Mouse (Mus musculus) embryonic facial prominence, embryonic 11.5 days (tissue): ENCODE measurements around the gene Naa38. TPM values are rescaled to one million over a fixed set of nuclear protein-coding genes. Genes with fewer than 3 reads are reported as not detected.

Source experiments
- ATAC-seq: fragments of 200-750 bp; cut with Nextera tagmentation; replicated peaks from 2 replicates; pipeline ENCODE4 v1.8.0; 2017; ENCODE audit warnings: low read depth; ENCODE audit not compliant: insufficient number of reproducible peaks, low FRiP score, low TSS enrichment
- DNase-seq: peaks from one replicate; pipeline ENCODE4 v3.0.0-alpha.2; 2015; ENCODE audit warnings: low spot score
- H3K27ac ChIP-seq: fragments of 300-500 bp; sonication (generic); replicated peaks from 2 replicates; pipeline ENCODE4 v1.5.1; 2014; ENCODE audit warnings: mild to moderate bottlenecking, low read depth, low read length, control low read depth
- H3K27me3 ChIP-seq: fragments of 300-500 bp; sonication (generic); 2 replicates; pipeline ENCODE4 v1.6.1; 2014; ENCODE audit warnings: mild to moderate bottlenecking, low read length, moderate library complexity, mixed read lengths; ENCODE audit not compliant: control insufficient read depth, insufficient read depth
- H3K36me3 ChIP-seq: fragments of 300-500 bp; sonication (generic); replicated peaks from 2 replicates; pipeline ENCODE4 v1.6.1; 2014; ENCODE audit warnings: low read depth, mild to moderate bottlenecking, low read length, moderate library complexity, mixed read lengths; ENCODE audit not compliant: control insufficient read depth, insufficient read depth
- H3K4me1 ChIP-seq: fragments of 300-500 bp; sonication (generic); 2 replicates; pipeline ENCODE4 v1.6.1; 2014; ENCODE audit warnings: low read length, mixed read lengths; ENCODE audit not compliant: control insufficient read depth, insufficient read depth
- H3K4me2 ChIP-seq: fragments of 300-500 bp; sonication (generic); 2 replicates; pipeline ENCODE4 v1.6.1; 2014; ENCODE audit warnings: low read depth, mild to moderate bottlenecking, control low read depth, low read length, moderate library complexity
- H3K4me3 ChIP-seq: fragments of 300-500 bp; sonication (generic); 2 replicates; pipeline ENCODE4 v1.5.1; 2014; ENCODE audit warnings: low read depth, low read length, control low read depth
- H3K9ac ChIP-seq: fragments of 300-500 bp; sonication (generic); replicated peaks from 2 replicates; pipeline ENCODE4 v1.6.1; 2014; ENCODE audit warnings: mild to moderate bottlenecking, control low read depth, low read length
- H3K9me3 ChIP-seq: fragments of 300-500 bp; sonication (generic); replicated peaks from 2 replicates; pipeline ENCODE4 v1.6.1; 2016; ENCODE audit warnings: mild to moderate bottlenecking, low read length, inconsistent platforms, mixed read lengths; ENCODE audit not compliant: control insufficient read depth
- WGBS: fragments of 180-500 bp; shearing (Covaris S2); extraction: QIAGEN DNeasy Blood & Tissue Kit; methylation state at CpG from one replicate; pipeline ENCODE4 v1.1.7; 2014; 5-methylcytosine and 5-hydroxymethylcytosine counted together
- polyA plus RNA-seq: library from polyadenylated mRNA; unstranded; fragments of >200 nt; fragmentation: Nextera tagmentation; extraction: Ambion mirVana; gene quantifications from 2 replicates; pipeline ENCODE4 v1.2.1, GENCODE M21; 2014

The Naa38 gene
- polyA plus RNA-seq, 1 experiment from 2014 or later: 123 TPM

DNA sequence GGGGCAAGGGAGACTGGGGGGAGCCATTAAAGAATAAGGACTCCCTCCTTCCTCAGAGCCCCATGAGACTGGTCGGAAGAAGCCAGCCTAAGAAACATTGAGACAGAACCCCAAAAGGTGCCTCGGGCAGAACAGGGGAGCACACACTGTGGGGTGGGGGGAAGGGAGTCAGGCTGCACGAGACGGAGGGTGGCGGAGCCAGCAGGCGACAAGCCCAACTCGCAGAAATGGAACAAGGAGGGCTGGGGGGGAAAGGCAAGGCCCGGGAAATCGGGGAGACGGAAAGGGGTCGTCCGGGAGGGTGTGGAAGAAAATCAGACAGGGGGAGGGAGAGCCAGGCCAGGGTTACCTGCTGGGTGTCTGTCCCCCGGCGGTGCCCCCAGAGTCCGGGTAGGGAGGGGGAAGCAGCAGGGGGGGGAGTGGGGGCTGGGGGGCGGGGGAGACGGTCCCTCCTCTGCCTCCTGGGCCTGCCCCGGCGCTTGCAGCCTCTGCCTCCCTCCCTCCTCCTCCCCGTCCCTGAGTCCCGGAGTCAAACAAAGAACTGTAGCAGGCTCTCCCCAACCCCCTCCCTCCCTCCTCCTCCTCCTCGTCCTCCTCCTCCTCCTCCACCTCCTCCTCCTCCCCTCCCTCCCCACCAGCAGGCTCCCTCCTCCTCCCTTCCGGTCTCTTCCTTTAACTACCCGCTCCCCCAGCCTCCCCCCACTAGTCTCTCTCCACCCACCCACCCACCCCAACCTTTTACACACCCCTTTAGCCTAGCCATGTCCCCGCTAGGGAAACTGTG is 20.6 kb downstream of the Naa38 start:
- no peaks in the 10 kb centered on the region for H3K36me3 ChIP-seq
- DNase-seq (peak; percentile 87), ATAC-seq (no peak)
- peak overlapping the region; percentile 99 for H3K27ac ChIP-seq
- H3K4me2 ChIP-seq: peak overlapping the region; percentile 90
- H3K9me3 ChIP-seq: no peaks in the 10 kb centered on the region
- H3K4me1 ChIP-seq: peaks cover 23% of the 10 kb centered on the region
- H3K4me3 ChIP-seq: peak overlapping the region; percentile 79
- peak overlapping the region; percentile 98 for H3K9ac ChIP-seq
- peaks cover 1% of the 10 kb centered on the region; the same call in 1 of the 2 replicates for H3K27me3 ChIP-seq
- WGBS: 2% methylated on average over 13 of the region's 25 CpGs

- no peak for ATAC-seq
- H3K27ac ChIP-seq: peak overlapping the region; percentile 99
- H3K4me1 ChIP-seq: peaks cover 22% of the 10 kb centered on the region
- WGBS: 0% methylated on average over 4 of the region's 4 CpGs
- H3K27me3 ChIP-seq: peaks cover 8% of the 10 kb centered on the region
- peak overlapping the region; percentile 79 for H3K4me3 ChIP-seq
- no peak overlapping the region; the same call in 1 of the 2 replicates for H3K9ac ChIP-seq
- no peak for DNase-seq
- peak overlapping the region; percentile 72 for H3K4me2 ChIP-seq
- no peaks in the 10 kb centered on the region for H3K36me3 ChIP-seq
- no peaks in the 10 kb centered on the region for H3K9me3 ChIP-seq
Measured at GRCm38 (mm10) chr11:69416509-69416908, 21.2 kb downstream of the Naa38 start.

GRCm38 (mm10) chr11:69416921-69417448 is 21.7 kb downstream of the Naa38 start:
- DNase-seq: no peak
- no peak for ATAC-seq
- Histone ChIP-seq H3K4me1 (peaks cover 18% of the 10 kb centered on the region), H3K27me3 (peaks cover 11% of the 10 kb centered on the region), H3K4me2 (peak overlapping the region; percentile 72), H3K9me3 (no peaks in the 10 kb centered on the region), H3K4me3 (peak overlapping the region; percentile 41), H3K9ac (peak overlapping the region; percentile 50), H3K36me3 (no peaks in the 10 kb centered on the region), H3K27ac (peak overlapping the region; percentile 99)
- 2% methylated on average over 8 of the region's 8 CpGs for WGBS

- peak overlapping the region; percentile 72 for H3K4me2 ChIP-seq
- peak overlapping the region; percentile 53 for H3K9ac ChIP-seq
- peaks cover 11% of the 10 kb centered on the region for H3K27me3 ChIP-seq
- peak overlapping the region; percentile 41 for H3K4me3 ChIP-seq
- peaks cover 12% of the 10 kb centered on the region for H3K4me1 ChIP-seq
- WGBS: under 1% methylated on average over 39 of the region's 39 CpGs
- H3K9me3 ChIP-seq: no peaks in the 10 kb centered on the region
- H3K27ac ChIP-seq: peak overlapping the region; percentile 99
- no peaks in the 10 kb centered on the region for H3K36me3 ChIP-seq
- peak; percentile 97 for DNase-seq
- ATAC-seq: peak; percentile 32
Measured at GRCm38 (mm10) chr11:69417449-69418384, 22.4 kb downstream of the Naa38 start.

DNA sequence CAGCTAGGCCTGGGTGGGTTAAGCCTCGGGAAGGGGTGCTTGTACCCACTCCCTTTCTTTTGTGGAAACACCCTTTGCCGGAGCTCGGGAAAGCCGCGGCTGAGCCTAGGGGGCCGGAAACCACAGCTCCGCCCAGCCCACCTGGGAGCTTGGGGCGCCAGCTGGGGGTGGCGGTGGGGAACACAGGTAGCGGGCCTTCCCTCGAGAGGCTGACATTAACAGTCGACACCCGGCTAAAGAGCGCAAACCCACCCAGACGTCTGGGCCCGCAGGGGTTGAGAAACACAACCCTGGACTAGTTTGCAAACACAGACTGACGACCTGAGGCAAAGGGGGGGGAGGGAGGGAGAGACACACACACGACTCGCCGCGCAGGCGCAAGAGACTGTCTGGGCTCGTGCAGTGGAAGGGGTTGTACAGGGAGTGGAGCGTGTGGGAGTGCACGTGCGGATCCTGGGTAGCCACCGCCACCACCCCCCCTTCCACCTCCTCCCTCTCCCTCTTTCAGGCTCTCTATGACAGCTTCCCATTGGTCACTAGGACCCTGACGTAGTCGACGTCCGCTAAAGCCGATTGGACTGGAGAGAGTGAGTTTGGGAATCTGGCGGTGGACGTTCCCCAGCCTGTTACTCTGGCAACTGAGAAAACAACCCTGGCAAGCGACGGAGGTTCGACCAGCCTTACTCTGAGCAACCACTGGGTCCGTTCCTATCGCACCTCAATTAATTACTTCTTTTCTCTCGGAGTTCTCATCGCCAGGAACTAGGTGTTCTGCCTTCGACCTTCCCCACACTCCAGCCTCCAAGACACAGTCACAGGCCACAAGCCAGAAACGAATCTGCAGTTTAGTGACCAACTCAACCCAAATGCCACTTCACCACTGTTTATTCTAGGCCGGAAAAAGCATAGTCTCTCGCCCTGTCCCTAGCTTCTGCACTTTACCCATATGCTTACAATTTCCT is 23.5 kb downstream of the Naa38 start:
- Histone ChIP-seq H3K4me3 (peak overlapping the region; percentile 41), H3K27ac (peak overlapping the region; percentile 99), H3K36me3 (no peaks in the 10 kb centered on the region), H3K27me3 (peaks cover 11% of the 10 kb centered on the region), H3K4me2 (peak overlapping the region; percentile 72), H3K9me3 (no peaks in the 10 kb centered on the region), H3K9ac (peak overlapping the region; percentile 53), H3K4me1 (peaks cover 8% of the 10 kb centered on the region)
- WGBS: under 1% methylated on average over 45 of the region's 45 CpGs
- peak; percentile 89 for ATAC-seq
- DNase-seq: peak; percentile 98

DNA sequence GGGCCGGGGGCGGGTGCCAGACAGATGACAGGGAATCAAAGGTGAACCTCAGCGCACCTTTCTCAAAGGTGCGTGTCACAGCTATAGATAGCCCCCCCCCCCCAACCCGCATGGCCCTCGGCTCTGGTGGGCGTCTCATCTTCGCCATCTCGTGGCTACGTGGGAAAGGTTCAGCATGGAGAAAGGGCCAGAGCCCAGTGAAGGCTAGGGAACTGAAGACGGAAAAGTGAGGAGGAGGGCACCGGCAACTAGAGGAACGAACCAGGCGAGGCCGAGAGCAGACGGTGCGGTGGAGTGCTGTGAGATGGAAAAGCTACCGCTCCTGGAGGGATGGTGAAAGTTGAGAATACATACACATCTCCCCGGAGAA is 24.1 kb downstream of the Naa38 start:
- DNase-seq (peak; percentile 56), ATAC-seq (no peak)
- H3K27me3 ChIP-seq: peaks cover 11% of the 10 kb centered on the region
- no peaks in the 10 kb centered on the region for H3K9me3 ChIP-seq
- peak overlapping the region; percentile 45 for H3K4me2 ChIP-seq
- peak overlapping the region; percentile 40; the same call in 1 of the 2 replicates for H3K9ac ChIP-seq
- no peaks in the 10 kb centered on the region for H3K36me3 ChIP-seq
- H3K27ac ChIP-seq: peak overlapping the region; percentile 37; the same call in 1 of the 2 replicates
- peaks cover 8% of the 10 kb centered on the region for H3K4me1 ChIP-seq
- WGBS: 1% methylated on average over 19 of the region's 19 CpGs
- peak overlapping the region; percentile 28 for H3K4me3 ChIP-seq
